Mouse (Mus musculus) embryonic fibroblast, embryonic 13.5 days (primary cell): Measurements from ENCODE around the gene 1700061G19Rik.

Source experiments
- CTCF ChIP-seq: IDR thresholded peaks from 2 replicates; pipeline ENCODE4 v1.5.1; 2011; ENCODE audit warnings: mild to moderate bottlenecking, control low read depth, low read length, moderate library complexity, borderline replicate concordance; ENCODE audit not compliant: insufficient read depth
- POLR2A ChIP-seq: IDR thresholded peaks from 2 replicates; pipeline ENCODE4 v1.6.1; 2011; ENCODE audit warnings: low read depth, mild to moderate bottlenecking, control low read depth, low read length, moderate library complexity

- TF ChIP-seq POLR2A (no peak), CTCF (no peak)
Measured at GRCm38 (mm10) chr17:56833381-56833780, 41.9 kb upstream of the 1700061G19Rik start.
